ENCODE assay signal across 19 mouse cellular contexts in the genomic region with DNA sequence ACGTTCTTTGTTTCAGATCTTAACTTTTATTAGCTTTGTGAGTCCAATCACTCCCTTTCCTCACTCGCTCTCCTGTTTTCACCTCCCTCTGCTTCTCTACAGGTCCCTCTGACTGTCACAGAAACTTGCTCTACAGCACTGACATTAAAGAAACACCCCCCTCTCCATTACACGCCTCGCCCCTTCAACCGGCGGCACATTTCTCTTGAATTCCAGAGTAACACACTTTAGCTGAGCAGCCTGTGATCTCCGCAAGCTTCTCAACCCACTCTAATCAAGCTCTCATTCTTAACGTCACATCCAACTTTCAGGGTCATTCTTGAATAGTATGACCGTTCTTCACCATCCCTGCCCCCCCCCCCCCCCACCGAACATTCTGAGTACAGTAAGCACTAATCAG.
"Had no signal": no experiment of that assay in that cellular context is flagged by ENCODE, and none has a peak within 500 bp of the region (broad histone marks: within the 10 kb centered on the region; RNA-seq: fewer than 3 reads in every experiment).

No protein-coding gene starts in this region.

- H3K9ac ChIP-seq: liver, embryonic 12.5 days; liver, embryonic 14.5 days; midbrain, embryonic 12.5 days; neural tube, embryonic 13.5 days; neural tube, embryonic 15.5 days had no signal

- H3K27me3 ChIP-seq: liver, embryonic 12.5 days; midbrain, embryonic 12.5 days; neural tube, embryonic 13.5 days; neural tube, embryonic 15.5 days had no signal

- H3K4me1 ChIP-seq: liver, embryonic 12.5 days; midbrain, embryonic 10.5 days; midbrain, embryonic 12.5 days had no signal

- H3K9me3 ChIP-seq: liver, embryonic 12.5 days; midbrain, embryonic 10.5 days; midbrain, embryonic 12.5 days; neural tube, embryonic 13.5 days; neural tube, embryonic 15.5 days had no signal

- H3K4me3 ChIP-seq: liver, embryonic 12.5 days; midbrain, embryonic 10.5 days; midbrain, embryonic 12.5 days; myocyte; neural tube, embryonic 13.5 days; neural tube, embryonic 15.5 days had no signal

- ATAC-seq: liver, embryonic 12.5 days; midbrain, embryonic 16.5 days had no signal

- H3K4me2 ChIP-seq: liver, embryonic 12.5 days; midbrain, embryonic 12.5 days; neural tube, embryonic 13.5 days; neural tube, embryonic 15.5 days had no signal

- H3K36me3 ChIP-seq: liver, embryonic 12.5 days; midbrain, embryonic 10.5 days; midbrain, embryonic 12.5 days; neural tube, embryonic 13.5 days; neural tube, embryonic 15.5 days had no signal

- DNase-seq: lung, adult 2 months; lung, postnatal 36 days; midbrain, embryonic 14.5 days; retina, postnatal 1 day; right cerebral cortex, adult 18-20 months; right cerebral cortex, postnatal 25 days; right cerebral cortex, postnatal 4 days; spleen, adult 18-20 months; thymus, adult 18-20 months; thymus, postnatal 14 days; thymus, postnatal 36 days had no signal

- H3K27ac ChIP-seq: liver, embryonic 12.5 days; liver, embryonic 14.5 days; midbrain, embryonic 10.5 days; midbrain, embryonic 12.5 days; neural tube, embryonic 13.5 days; neural tube, embryonic 15.5 days had no signal
